Mouse (Mus musculus): ENCODE results near the gene Mymx.

Gene Mymx

GRCm38 (mm10) chr17:45610144-45610866 lies 8.4 kb upstream of the Mymx start:
- DNase-seq (ENCODE audit: low read depth), result no peak

- DNase-seq (ENCODE audit: low read depth), result no peak
Observed at GRCm38 (mm10) chr17:45608396-45608795, 6.5 kb upstream of the Mymx start.

- no peak for DNase-seq (ENCODE audit: low read depth)
Observed at GRCm38 (mm10) chr17:45606992-45607879, 5.3 kb upstream of the Mymx start.

- no peak for DNase-seq (ENCODE audit: low read depth)
Observed at GRCm38 (mm10) chr17:45602984-45603383, 1.1 kb upstream of the Mymx start.

GRCm38 (mm10) chr17:45601325-45601724 lies 577 bp downstream of the Mymx start:
- no peak for DNase-seq (ENCODE audit: low read depth)

- no peak for DNase-seq (ENCODE audit: low read depth)
Observed at GRCm38 (mm10) chr17:45600267-45600666, 1.6 kb downstream of the Mymx start.

GRCm38 (mm10) chr17:45599446-45600242 lies 2.3 kb downstream of the Mymx start, which contains the start of gene Slc29a1:
TSS of gene Slc29a1 (minus strand) at chr17:45599606.
- no peak for DNase-seq (ENCODE audit: low read depth)

GRCm38 (mm10) chr17:45598891-45599290 lies 3.0 kb downstream of the Mymx start:
- no peak for DNase-seq (ENCODE audit: low read depth)

GRCm38 (mm10) chr17:45598376-45598775 lies 3.5 kb downstream of the Mymx start:
- no peak for DNase-seq (ENCODE audit: low read depth)

- no peak for DNase-seq (ENCODE audit: low read depth)
Observed at GRCm38 (mm10) chr17:45597787-45598186, 4.1 kb downstream of the Mymx start.

- DNase-seq (ENCODE audit: low read depth), result peak; percentile 56
Observed at GRCm38 (mm10) chr17:45596631-45597396, 5.1 kb downstream of the Mymx start.

- DNase-seq (ENCODE audit: low read depth), result peak; percentile 34
Observed at GRCm38 (mm10) chr17:45595736-45596390, 6.0 kb downstream of the Mymx start.

GRCm38 (mm10) chr17:45594881-45595735 lies 6.8 kb downstream of the Mymx start:
- peak; percentile 76 for DNase-seq (ENCODE audit: low read depth)

GRCm38 (mm10) chr17:45594195-45594594 lies 7.7 kb downstream of the Mymx start:
- DNase-seq (ENCODE audit: low read depth), result no peak

GRCm38 (mm10) chr17:45593479-45593878 lies 8.4 kb downstream of the Mymx start:
- no peak for DNase-seq (ENCODE audit: low read depth)

- no peak for DNase-seq (ENCODE audit: low read depth)
Observed at GRCm38 (mm10) chr17:45592606-45593431, 9.1 kb downstream of the Mymx start.

- DNase-seq (ENCODE audit: low read depth), result peak; percentile 4
Observed at GRCm38 (mm10) chr17:45591701-45592605, 9.9 kb downstream of the Mymx start.

GRCm38 (mm10) chr17:45590410-45590809 lies 11.5 kb downstream of the Mymx start:
- DNase-seq (ENCODE audit: low read depth), result no peak

Measured in naive thymus-derived CD4-positive, alpha-beta T cell, adult 2 months (primary cell).